Mouse (Mus musculus) limb, embryonic 14.5 days (tissue): ENCODE data around the gene Atp1a3. TPM values are rescaled to one million over a fixed set of nuclear protein-coding genes. Genes with fewer than 3 reads are reported as not detected.

ENCODE experiments used
- ATAC-seq: fragments of 200-750 bp; cut with Nextera tagmentation; 2 replicates; pipeline ENCODE4 v1.8.0; 2017; ENCODE audit warnings: low read depth, moderate number of reproducible peaks, moderate TSS enrichment; ENCODE audit not compliant: low FRiP score
- DNase-seq: peaks from one replicate; pipeline ENCODE4 v3.0.0-alpha.2; 2015; ENCODE audit warnings: low spot score
- H3K27ac ChIP-seq: fragments of 300-500 bp; sonication (generic); replicated peaks from 2 replicates; pipeline ENCODE4 v1.5.1; 2014; ENCODE audit warnings: low read depth, mild to moderate bottlenecking, low read length, moderate library complexity, mixed read lengths
- H3K27me3 ChIP-seq: fragments of 300-500 bp; sonication (generic); 2 replicates; pipeline ENCODE4 v1.6.1; 2014; ENCODE audit warnings: low read length, mixed read lengths; ENCODE audit not compliant: control insufficient read depth, insufficient read depth
- H3K36me3 ChIP-seq: fragments of 300-500 bp; sonication (generic); 2 replicates; pipeline ENCODE4 v1.6.1; 2014; ENCODE audit warnings: mild to moderate bottlenecking, low read length, moderate library complexity, mixed read lengths; ENCODE audit not compliant: control insufficient read depth, insufficient read depth
- H3K4me1 ChIP-seq: fragments of 300-500 bp; sonication (generic); 2 replicates; pipeline ENCODE4 v1.6.1; 2014; ENCODE audit warnings: antibody characterized with exemption, low read length, mixed read lengths; ENCODE audit not compliant: control insufficient read depth, insufficient read depth
- H3K4me2 ChIP-seq: fragments of 300-500 bp; sonication (generic); replicated peaks from 2 replicates; pipeline ENCODE4 v1.6.1; 2014; ENCODE audit warnings: low read depth, mild to moderate bottlenecking, low read length, moderate library complexity; ENCODE audit not compliant: severe bottlenecking
- H3K4me3 ChIP-seq: fragments of 300-500 bp; sonication (generic); replicated peaks from 2 replicates; pipeline ENCODE4 v1.5.1; 2014; ENCODE audit warnings: low read length
- H3K9ac ChIP-seq: fragments of 300-500 bp; sonication (generic); 2 replicates; pipeline ENCODE4 v1.6.1; 2014; ENCODE audit warnings: mild to moderate bottlenecking, low read depth, low read length, moderate library complexity; ENCODE audit not compliant: severe bottlenecking
- H3K9me3 ChIP-seq: fragments of 300-500 bp; sonication (generic); 2 replicates; pipeline ENCODE4 v1.6.1; 2016; ENCODE audit warnings: low read length; ENCODE audit not compliant: control insufficient read depth
- POLR2A ChIP-seq: fragments of 200-500 bp; IDR thresholded peaks from 2 replicates; pipeline ENCODE4 v1.8.0; 2012; ENCODE audit warnings: inconsistent platforms, mild to moderate bottlenecking, moderate library complexity, borderline replicate concordance; ENCODE audit not compliant: insufficient read depth, insufficient read length; ENCODE audit errors: extremely low read depth
- WGBS: fragments of 180-500 bp; shearing (Covaris S2); extraction: QIAGEN DNeasy Blood & Tissue Kit; methylation state at CpG from one replicate; pipeline ENCODE4 v1.1.7; 2014; 5-methylcytosine and 5-hydroxymethylcytosine counted together
- polyA plus RNA-seq, 2 experiments: library from polyadenylated mRNA; depleted of rRNA in 1 of 2; stranded (reverse) in 1 of 2; unstranded in 1 of 2; fragments of >200 nt; fragmentation: Nextera tagmentation in 1 of 2; extraction: Ambion mirVana in 1 of 2; gene quantifications; 2 replicates each; pipeline versions ENCODE4 v1.2.1 to v1.2.3; 2012 to 2014

Gene Atp1a3
- polyA plus RNA-seq, 2 experiments: 0.69 to 0.84 TPM

DNA sequence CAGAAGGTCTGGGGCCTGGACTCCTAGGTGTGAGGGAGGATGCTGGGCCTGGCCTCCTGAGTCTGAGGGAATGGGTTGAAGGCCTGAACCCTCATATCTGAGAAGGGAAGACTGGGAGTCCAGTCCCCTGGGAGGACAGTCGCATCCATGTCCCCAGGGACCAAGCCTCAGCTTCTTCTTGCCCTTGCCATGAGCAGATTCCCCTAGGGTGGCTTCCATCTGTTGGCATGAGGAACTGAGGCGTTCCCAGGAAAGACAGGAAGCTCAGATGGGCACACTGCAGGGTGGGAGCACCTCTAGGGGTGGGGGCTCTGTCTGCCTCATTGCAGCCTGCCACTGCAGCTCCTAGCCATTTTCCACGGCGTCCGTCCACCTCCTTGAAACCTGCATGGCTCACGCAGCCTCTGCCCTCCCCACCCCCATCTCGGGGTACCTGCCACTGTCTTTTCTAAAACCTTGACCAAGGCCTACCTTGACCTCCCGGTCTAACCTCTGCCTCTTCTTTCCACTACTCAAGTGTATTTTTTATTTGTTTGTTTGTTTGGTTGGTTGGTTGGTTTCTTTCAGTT, 1.9 kb downstream of the Atp1a3 start:
- 84% methylated on average over 7 of the region's 8 CpGs for WGBS
- H3K4me1 ChIP-seq: no peaks in the 10 kb centered on the region
- TF ChIP-seq POLR2A: no peak
- ATAC-seq: no peak
- no peak overlapping the region for H3K4me2 ChIP-seq
- H3K27me3 ChIP-seq: peaks cover 46% of the 10 kb centered on the region
- no peak for DNase-seq
- no peaks in the 10 kb centered on the region for H3K9me3 ChIP-seq
- H3K36me3 ChIP-seq: no peaks in the 10 kb centered on the region
- no peak overlapping the region for H3K4me3 ChIP-seq
- no peak overlapping the region for H3K27ac ChIP-seq
- H3K9ac ChIP-seq: no peak overlapping the region

DNA sequence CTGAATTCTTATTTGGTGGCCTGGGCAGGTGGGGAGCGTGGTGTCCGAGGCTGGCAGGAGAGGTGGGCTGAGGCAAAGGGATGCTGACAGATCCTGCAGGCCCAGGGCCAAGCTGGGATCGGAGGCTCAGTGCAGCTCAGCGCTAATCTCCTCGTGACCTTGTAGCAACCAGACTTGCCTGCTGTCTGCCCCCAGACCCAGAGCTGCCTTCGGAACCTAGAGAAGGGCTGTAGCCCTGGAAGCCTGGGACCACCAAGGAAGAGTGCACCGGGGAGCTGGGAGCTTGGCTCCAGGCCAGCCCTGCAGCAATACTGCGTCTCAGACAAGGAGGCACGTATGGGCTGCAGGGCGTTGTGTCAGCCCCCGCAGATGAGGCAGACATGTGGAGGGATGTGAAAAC, 2.5 kb downstream of the Atp1a3 start:
- peaks cover 40% of the 10 kb centered on the region for H3K27me3 ChIP-seq
- no peak for TF ChIP-seq POLR2A
- H3K36me3 ChIP-seq: no peaks in the 10 kb centered on the region
- ATAC-seq: no peak
- DNase-seq: no peak
- no peak overlapping the region for H3K4me3 ChIP-seq
- H3K9me3 ChIP-seq: no peaks in the 10 kb centered on the region
- WGBS: 33% methylated on average over 11 of the region's 11 CpGs
- H3K9ac ChIP-seq: no peak overlapping the region
- H3K27ac ChIP-seq: no peak overlapping the region
- H3K4me2 ChIP-seq: no peak overlapping the region
- no peaks in the 10 kb centered on the region for H3K4me1 ChIP-seq

DNA sequence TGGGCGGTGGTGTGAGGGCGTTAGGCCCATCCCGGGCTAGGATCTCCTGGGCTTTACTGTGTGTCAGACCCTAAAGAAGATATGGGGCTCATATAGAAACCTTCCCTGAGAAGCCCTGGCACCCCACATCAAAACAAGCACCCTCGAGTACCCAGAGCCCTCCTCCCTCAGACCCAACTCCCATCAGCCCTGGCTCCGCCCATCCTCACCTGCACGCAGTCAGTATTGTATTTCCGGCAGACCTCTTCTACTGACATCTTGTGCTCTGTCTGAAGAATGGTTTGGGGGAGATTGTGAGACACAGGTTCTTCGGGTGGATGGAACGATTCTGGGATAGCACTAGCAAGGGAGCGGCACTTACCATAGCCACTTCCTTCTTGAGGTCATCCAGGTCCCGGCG, 5.0 kb downstream of the Atp1a3 start:
- peaks cover 15% of the 10 kb centered on the region; the same call in 1 of the 2 replicates for H3K27me3 ChIP-seq
- no peak for TF ChIP-seq POLR2A
- no peak overlapping the region for H3K27ac ChIP-seq
- no peaks in the 10 kb centered on the region for H3K36me3 ChIP-seq
- H3K4me3 ChIP-seq: no peak overlapping the region
- no peak for DNase-seq
- H3K9me3 ChIP-seq: no peaks in the 10 kb centered on the region
- H3K4me2 ChIP-seq: no peak overlapping the region
- no peak for ATAC-seq
- no peaks in the 10 kb centered on the region for H3K4me1 ChIP-seq
- no peak overlapping the region for H3K9ac ChIP-seq
- WGBS: 71% methylated on average over 12 of the region's 12 CpGs

DNA sequence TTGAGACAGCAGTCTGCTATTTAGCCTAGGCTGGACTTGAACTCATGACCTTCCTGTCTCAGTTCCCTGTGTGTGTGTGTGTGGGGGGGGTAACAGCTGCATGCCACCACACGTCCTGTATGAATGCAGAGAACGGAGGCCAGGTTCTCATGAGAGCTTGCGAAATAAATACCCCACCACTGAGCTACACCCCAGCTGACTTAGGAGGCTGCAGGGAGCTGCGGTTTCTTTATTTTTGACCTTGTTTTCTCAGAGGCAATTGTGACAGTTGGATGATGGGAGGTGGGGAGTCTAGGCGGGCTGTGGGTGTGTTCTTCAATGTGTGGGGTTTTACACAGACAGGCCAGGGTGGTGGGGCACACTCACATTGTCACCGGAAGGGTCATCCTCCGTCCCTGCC, 5.5 kb downstream of the Atp1a3 start:
- Histone ChIP-seq H3K4me1 (no peaks in the 10 kb centered on the region), H3K4me2 (no peak overlapping the region), H3K9me3 (no peaks in the 10 kb centered on the region), H3K36me3 (no peaks in the 10 kb centered on the region), H3K4me3 (no peak overlapping the region), H3K9ac (no peak overlapping the region), H3K27me3 (peaks cover 10% of the 10 kb centered on the region; the same call in 1 of the 2 replicates), H3K27ac (no peak overlapping the region)
- DNase-seq (no peak), ATAC-seq (no peak)
- no peak for TF ChIP-seq POLR2A
- 57% methylated on average over 7 of the region's 7 CpGs for WGBS

DNA sequence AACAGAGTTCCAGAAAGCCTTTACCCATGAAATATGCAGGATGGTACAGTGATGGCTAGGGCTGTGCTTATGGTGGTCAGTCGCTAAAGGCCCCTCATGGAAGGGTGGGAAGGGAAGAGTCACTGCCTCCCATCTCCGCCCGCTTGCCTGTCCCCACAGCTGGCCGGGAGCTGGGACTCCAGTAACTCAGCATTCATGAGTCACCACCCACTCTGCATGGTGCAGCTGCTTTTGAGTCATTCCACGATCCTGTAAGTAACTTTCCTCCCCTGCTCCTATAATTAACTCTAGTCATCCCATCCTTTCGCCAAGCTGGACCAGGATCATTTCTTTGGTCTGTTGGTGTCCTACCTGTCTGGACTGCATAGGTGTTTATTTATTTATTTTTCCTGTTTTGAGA, 12.7 kb downstream of the Atp1a3 start:
- WGBS: 74% methylated on average over 6 of the region's 6 CpGs
- TF ChIP-seq POLR2A: no peak
- Histone ChIP-seq H3K4me3 (no peak overlapping the region), H3K4me1 (no peaks in the 10 kb centered on the region), H3K27ac (no peak overlapping the region), H3K9me3 (no peaks in the 10 kb centered on the region), H3K9ac (no peak overlapping the region), H3K4me2 (no peak overlapping the region), H3K36me3 (no peaks in the 10 kb centered on the region), H3K27me3 (no peaks in the 10 kb centered on the region)
- DNase-seq (no peak), ATAC-seq (no peak)

DNA sequence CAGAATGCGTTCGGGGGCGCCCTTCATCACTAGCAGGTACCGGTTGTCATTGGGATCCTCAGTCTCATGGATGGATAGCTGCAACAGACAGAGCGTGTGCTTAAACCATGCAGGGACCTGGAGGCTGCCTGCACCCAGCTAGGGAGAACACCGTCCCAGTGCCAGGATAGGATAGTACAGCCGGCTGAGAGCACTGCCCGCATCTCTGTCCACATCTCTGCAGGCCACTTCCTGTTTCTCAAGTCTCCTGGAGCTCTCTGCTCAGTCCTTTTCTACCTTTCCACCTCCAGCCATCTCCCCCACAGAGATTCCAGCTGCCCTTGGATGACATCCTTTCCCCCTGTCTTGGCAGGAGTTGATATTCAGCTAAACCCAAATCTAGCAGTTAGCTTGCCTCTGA, 15.3 kb downstream of the Atp1a3 start:
- DNase-seq (no peak), ATAC-seq (no peak)
- Histone ChIP-seq H3K4me3 (no peak overlapping the region), H3K4me2 (no peak overlapping the region), H3K27me3 (no peaks in the 10 kb centered on the region), H3K9ac (no peak overlapping the region), H3K4me1 (no peaks in the 10 kb centered on the region), H3K9me3 (no peaks in the 10 kb centered on the region), H3K27ac (no peak overlapping the region), H3K36me3 (no peaks in the 10 kb centered on the region)
- WGBS: 86% methylated on average over 8 of the region's 8 CpGs
- no peak for TF ChIP-seq POLR2A
